Mouse (Mus musculus) forebrain, embryonic 14.5 days (tissue): ENCODE results near the gene Ilf3. TPM values are rescaled to one million over a fixed set of nuclear protein-coding genes. Genes with fewer than 3 reads are reported as not detected.
A peak's percentile ranks its signal among the peaks of the same experiment; 100 is the strongest.

Experiments used
- ATAC-seq: fragments of 200-750 bp; cut with Nextera tagmentation; 2 replicates; pipeline ENCODE4 v1.8.0; 2017; ENCODE audit warnings: mild to moderate bottlenecking, moderate library complexity
- DNase-seq: peaks from one replicate; pipeline ENCODE4 v3.0.0-alpha.2; 2015; ENCODE audit warnings: low spot score
- H3K27ac ChIP-seq: fragments of 300-500 bp; sonication (generic); 2 replicates; pipeline ENCODE4 v1.5.1; 2014; ENCODE audit warnings: low read depth, mild to moderate bottlenecking, control low read depth, low read length, moderate library complexity
- H3K27me3 ChIP-seq: fragments of 300-500 bp; sonication (generic); replicated peaks from 2 replicates; pipeline ENCODE4 v1.6.1; 2014; ENCODE audit warnings: low read length, control low read depth, mixed read lengths; ENCODE audit not compliant: control insufficient read depth, insufficient read depth
- H3K36me3 ChIP-seq: fragments of 300-500 bp; sonication (generic); 2 replicates; pipeline ENCODE4 v1.6.1; 2014; ENCODE audit warnings: low read length, control low read depth; ENCODE audit not compliant: control insufficient read depth, insufficient read depth
- H3K4me1 ChIP-seq: fragments of 300-500 bp; sonication (generic); 2 replicates; pipeline ENCODE4 v1.6.1; 2014; ENCODE audit warnings: antibody characterized with exemption, low read length, control low read depth; ENCODE audit not compliant: control insufficient read depth, insufficient read depth
- H3K4me2 ChIP-seq: fragments of 300-500 bp; sonication (generic); 2 replicates; pipeline ENCODE4 v1.6.1; 2014; ENCODE audit warnings: mild to moderate bottlenecking, control low read depth, low read length
- H3K4me3 ChIP-seq: fragments of 300-500 bp; sonication (generic); 2 replicates; pipeline ENCODE4 v1.5.1; 2014; ENCODE audit warnings: low read depth, low read length, control low read depth
- H3K9ac ChIP-seq: fragments of 300-500 bp; sonication (generic); 2 replicates; pipeline ENCODE4 v1.6.1; 2014; ENCODE audit warnings: mild to moderate bottlenecking, low read length, control low read depth, moderate library complexity
- H3K9me3 ChIP-seq: fragments of 300-500 bp; sonication (generic); replicated peaks from 2 replicates; pipeline ENCODE4 v1.6.1; 2016; ENCODE audit warnings: low read length, control low read depth, mixed read lengths; ENCODE audit not compliant: control insufficient read depth
- WGBS: fragments of 180-500 bp; shearing (Covaris S2); extraction: QIAGEN DNeasy Blood & Tissue Kit; methylation state at CpG from one replicate; pipeline ENCODE4 v1.1.7; 2014; 5-methylcytosine and 5-hydroxymethylcytosine counted together
- polyA plus RNA-seq: library from polyadenylated mRNA; unstranded; fragments of >200 nt; fragmentation: Nextera tagmentation; extraction: Ambion mirVana; gene quantifications from 2 replicates; pipeline ENCODE4 v1.2.1, GENCODE M21; 2014

Ilf3 gene
- polyA plus RNA-seq, 1 experiment from 2014 or later = 249 TPM

DNA sequence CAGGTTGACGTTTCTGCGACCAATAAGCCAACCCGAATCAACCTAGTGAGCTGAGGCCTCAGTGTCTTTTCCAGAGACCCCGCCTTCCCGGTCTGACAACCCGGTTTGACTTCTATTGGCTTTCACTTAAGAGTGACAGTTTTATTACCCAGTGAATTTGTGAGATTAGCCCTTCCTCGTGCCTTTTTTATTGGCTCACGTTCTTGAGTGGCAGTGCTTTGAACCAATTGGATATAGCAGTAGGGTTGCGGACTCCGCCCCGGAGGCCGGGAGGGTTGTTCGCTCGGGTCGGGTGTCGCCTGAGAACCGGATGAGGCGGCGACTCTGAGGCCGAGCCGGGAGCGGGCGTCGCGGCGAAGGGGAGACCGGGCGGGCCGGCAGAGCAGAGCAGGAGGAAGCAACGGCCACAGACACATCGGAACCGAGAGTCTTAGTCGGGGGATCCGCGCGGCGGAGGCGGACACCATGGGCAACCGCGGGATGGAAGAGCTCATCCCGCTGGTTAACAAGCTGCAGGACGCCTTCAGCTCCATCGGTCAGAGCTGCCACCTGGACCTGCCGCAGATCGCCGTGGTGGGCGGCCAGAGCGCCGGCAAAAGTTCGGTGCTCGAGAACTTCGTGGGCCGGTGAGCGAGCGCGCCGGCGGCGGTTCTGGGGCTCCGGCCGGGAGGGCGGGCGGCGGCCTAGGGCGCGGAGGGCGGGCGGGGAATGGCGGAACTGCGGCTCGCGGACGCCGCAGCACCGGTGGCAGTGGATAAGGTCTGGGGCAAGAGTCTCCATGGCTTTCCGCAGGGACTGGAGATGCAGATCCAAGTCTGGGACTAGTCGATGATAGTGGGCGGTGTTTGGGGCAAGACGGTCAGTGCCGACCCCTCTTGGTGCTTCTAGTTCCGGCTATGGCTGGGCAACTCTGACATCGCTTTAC is 57.2 kb downstream of the Ilf3 start, which contains the start of gene Dnm2:
Gene Dnm2 (plus strand): TSS at position 278 of the 925 bp plus-strand sequence.
- Histone ChIP-seq H3K36me3 (peaks cover 19% of the 10 kb centered on the region), H3K27me3 (no peaks in the 10 kb centered on the region), H3K27ac (peak within 1 kb of the TSS; percentile 74), H3K9ac (peak within 1 kb of the TSS; percentile 94), H3K4me1 (peaks cover 16% of the 10 kb centered on the region), H3K4me3 (peak within 1 kb of the TSS; percentile 94), H3K9me3 (no peaks in the 10 kb centered on the region), H3K4me2 (peak within 1 kb of the TSS; percentile 94)
- DNase-seq = peak; percentile 99
- under 1% methylated on average over 82 of the region's 82 CpGs for WGBS
- ATAC-seq = peak; percentile 99

DNA sequence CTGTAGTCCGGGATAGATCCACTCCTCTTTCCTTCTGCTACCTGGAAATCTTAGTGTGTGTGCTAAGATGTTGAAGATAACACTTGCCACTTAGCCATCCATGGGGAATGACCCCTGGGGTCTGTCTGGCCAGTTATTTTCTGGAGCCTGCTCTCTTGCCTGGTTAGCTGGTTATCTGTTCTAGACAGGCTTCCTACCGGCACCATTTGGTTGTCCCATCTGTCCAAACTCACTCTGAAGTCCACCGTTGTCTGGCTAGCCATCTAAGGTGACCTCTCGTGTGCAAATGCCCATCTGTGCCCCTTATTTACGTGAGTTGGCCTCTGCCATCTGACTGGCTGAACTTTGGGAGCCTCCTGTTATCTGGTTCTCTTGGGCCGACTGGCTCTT is 57.9 kb downstream of the Ilf3 start:
- Histone ChIP-seq H3K27me3 (no peaks in the 10 kb centered on the region), H3K9ac (peak overlapping the region; percentile 94), H3K4me1 (peaks cover 23% of the 10 kb centered on the region), H3K27ac (no peak overlapping the region; the same call in 1 of the 2 replicates), H3K36me3 (peaks cover 13% of the 10 kb centered on the region), H3K9me3 (no peaks in the 10 kb centered on the region), H3K4me3 (peak overlapping the region; percentile 94), H3K4me2 (peak overlapping the region; percentile 94)
- 13% methylated on average over 6 of the region's 6 CpGs for WGBS
- ATAC-seq (no peak), DNase-seq (no peak)

GRCm38 (mm10) chr9:21426013-21426412 is 58.3 kb downstream of the Ilf3 start:
- H3K27ac ChIP-seq = no peak overlapping the region
- peaks cover 26% of the 10 kb centered on the region for H3K4me1 ChIP-seq

GRCm38 (mm10) chr9:21426525-21426924 is 58.9 kb downstream of the Ilf3 start:
- Histone ChIP-seq H3K4me3 (no peak overlapping the region), H3K4me2 (no peak overlapping the region), H3K4me1 (peaks cover 28% of the 10 kb centered on the region), H3K9me3 (no peaks in the 10 kb centered on the region), H3K9ac (no peak overlapping the region), H3K27me3 (no peaks in the 10 kb centered on the region), H3K36me3 (peaks cover 3% of the 10 kb centered on the region; the same call in 1 of the 2 replicates), H3K27ac (no peak overlapping the region)
- ATAC-seq (no peak), DNase-seq (no peak)
- WGBS = 85% methylated on average over 2 of the region's 2 CpGs

More at GRCm38 (mm10) chr9:21426013-21426412, 58.3 kb downstream of the Ilf3 start:
- 50% methylated on average over 1 of the region's 1 CpGs for WGBS
- ATAC-seq = no peak
- H3K4me3 ChIP-seq = peak overlapping the region; percentile 94
- peak overlapping the region; percentile 94 for H3K9ac ChIP-seq
- H3K9me3 ChIP-seq = no peaks in the 10 kb centered on the region
- H3K27me3 ChIP-seq = no peaks in the 10 kb centered on the region
- no peak for DNase-seq
- peak overlapping the region; percentile 94 for H3K4me2 ChIP-seq
- H3K36me3 ChIP-seq = peaks cover 8% of the 10 kb centered on the region

DNA sequence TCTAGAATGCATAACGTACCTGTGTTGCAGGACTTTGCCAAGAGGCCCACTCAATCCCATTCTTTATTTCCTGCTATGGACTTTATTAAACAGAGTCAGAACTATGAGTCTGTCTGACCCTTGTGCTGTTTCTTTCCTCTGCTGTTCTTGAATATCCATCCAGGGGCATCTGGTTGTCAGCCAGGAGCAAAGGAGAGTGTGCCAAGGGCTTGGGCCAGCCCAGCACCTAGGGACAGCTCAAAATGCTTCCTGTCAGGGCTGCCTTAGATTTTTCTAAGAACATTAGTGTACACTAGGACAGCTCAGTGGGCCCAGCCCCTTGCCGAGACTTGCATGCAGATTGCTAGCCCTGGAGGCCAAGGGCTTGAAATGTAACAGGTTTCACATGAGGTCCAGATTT is 60.1 kb downstream of the Ilf3 start:
- no peak overlapping the region for H3K4me3 ChIP-seq
- H3K27me3 ChIP-seq = no peaks in the 10 kb centered on the region
- no peaks in the 10 kb centered on the region for H3K36me3 ChIP-seq
- no peaks in the 10 kb centered on the region for H3K9me3 ChIP-seq
- 83% methylated on average over 2 of the region's 2 CpGs for WGBS
- ATAC-seq (no peak), DNase-seq (no peak)
- no peak overlapping the region for H3K27ac ChIP-seq
- no peak overlapping the region for H3K9ac ChIP-seq
- no peak overlapping the region for H3K4me2 ChIP-seq
- peaks cover 28% of the 10 kb centered on the region for H3K4me1 ChIP-seq

DNA sequence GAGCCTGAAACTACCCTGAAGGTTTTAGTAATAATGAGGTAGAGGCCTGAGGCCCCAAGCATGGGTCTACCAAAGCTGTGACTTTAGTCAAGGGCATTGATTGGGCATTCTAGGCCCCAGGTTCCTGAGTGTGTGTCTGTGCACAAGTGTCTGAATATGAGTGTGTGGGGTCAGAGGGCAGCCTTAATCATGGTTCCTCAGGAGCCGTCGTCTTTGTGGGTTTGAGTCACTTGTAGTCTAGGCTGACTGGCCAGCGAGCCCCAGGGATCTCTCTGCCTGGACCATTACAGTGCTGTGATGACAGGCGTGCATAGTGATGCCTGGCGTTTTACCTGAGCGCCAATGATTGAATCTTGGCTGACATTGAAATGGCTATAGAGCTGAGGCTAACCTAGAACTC is 60.5 kb downstream of the Ilf3 start:
- Histone ChIP-seq H3K4me1 (peaks cover 28% of the 10 kb centered on the region), H3K9me3 (no peaks in the 10 kb centered on the region), H3K4me2 (no peak overlapping the region), H3K36me3 (no peaks in the 10 kb centered on the region), H3K27me3 (no peaks in the 10 kb centered on the region), H3K9ac (no peak overlapping the region), H3K4me3 (no peak overlapping the region), H3K27ac (no peak overlapping the region)
- WGBS = 96% methylated on average over 6 of the region's 6 CpGs
- DNase-seq (no peak), ATAC-seq (no peak)

DNA sequence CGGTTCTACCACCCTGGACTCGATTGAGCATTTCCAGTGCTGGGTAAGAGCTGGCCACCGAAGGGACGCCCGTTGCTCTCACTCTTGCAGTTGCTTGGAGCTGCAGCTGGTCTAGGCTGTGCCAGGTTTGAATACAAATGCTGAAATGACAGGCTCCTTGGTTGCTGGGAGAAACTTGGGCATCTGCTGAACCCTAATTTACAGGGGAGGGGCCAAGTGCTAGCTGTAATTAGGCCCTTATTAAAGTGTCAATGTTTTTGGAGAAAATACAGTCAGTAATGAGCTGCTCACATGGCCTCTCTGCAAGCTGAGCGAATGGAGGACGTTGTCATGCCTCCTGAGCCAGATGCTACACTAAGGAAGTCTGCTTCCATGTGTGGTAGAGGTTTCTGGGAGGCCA is 63.1 kb downstream of the Ilf3 start:
- Histone ChIP-seq H3K36me3 (no peaks in the 10 kb centered on the region), H3K4me2 (0 out of 2 replicates have a peak overlapping the region, but pooled peaks have one; percentile 10), H3K4me1 (peaks cover 25% of the 10 kb centered on the region), H3K9ac (no peak overlapping the region), H3K27ac (peak overlapping the region; percentile 69), H3K4me3 (no peak overlapping the region), H3K9me3 (no peaks in the 10 kb centered on the region), H3K27me3 (no peaks in the 10 kb centered on the region)
- ATAC-seq (peak; percentile 92), DNase-seq (peak; percentile 87)
- WGBS = 22% methylated on average over 7 of the region's 7 CpGs

DNA sequence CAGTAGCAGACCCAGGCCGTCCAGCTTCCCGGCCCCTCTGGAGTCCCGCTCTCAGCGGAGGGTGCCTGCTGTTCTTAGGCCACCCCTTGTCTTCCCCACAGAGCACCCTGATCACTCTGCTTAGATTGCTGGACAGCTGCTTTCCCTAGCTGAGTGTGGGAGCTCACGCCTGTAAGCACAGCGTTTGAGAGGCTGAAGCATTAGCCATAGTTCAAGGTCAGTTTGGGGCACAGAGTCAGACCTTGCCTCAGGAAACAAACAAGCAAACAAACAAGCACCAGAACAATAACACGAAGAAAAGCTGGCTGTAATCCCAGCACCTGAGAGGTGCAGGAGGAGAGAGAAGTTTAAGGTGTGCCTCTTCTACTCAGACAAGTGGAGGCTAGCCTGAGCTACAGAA is 64.4 kb downstream of the Ilf3 start:
- H3K9ac ChIP-seq = no peak overlapping the region
- DNase-seq (no peak), ATAC-seq (no peak)
- no peaks in the 10 kb centered on the region for H3K36me3 ChIP-seq
- no peaks in the 10 kb centered on the region for H3K9me3 ChIP-seq
- WGBS = 88% methylated on average over 7 of the region's 7 CpGs
- no peak overlapping the region for H3K4me2 ChIP-seq
- peaks cover 14% of the 10 kb centered on the region; the same call in 1 of the 2 replicates for H3K4me1 ChIP-seq
- H3K27me3 ChIP-seq = no peaks in the 10 kb centered on the region
- H3K27ac ChIP-seq = no peak overlapping the region
- no peak overlapping the region for H3K4me3 ChIP-seq

- peaks cover 14% of the 10 kb centered on the region; the same call in 1 of the 2 replicates for H3K4me1 ChIP-seq
- H3K4me2 ChIP-seq = no peak overlapping the region
- H3K9ac ChIP-seq = no peak overlapping the region
- 76% methylated on average over 8 of the region's 8 CpGs for WGBS
- no peak overlapping the region for H3K27ac ChIP-seq
- H3K4me3 ChIP-seq = no peak overlapping the region
- no peaks in the 10 kb centered on the region for H3K36me3 ChIP-seq
- ATAC-seq (no peak), DNase-seq (no peak)
- H3K9me3 ChIP-seq = no peaks in the 10 kb centered on the region
- H3K27me3 ChIP-seq = no peaks in the 10 kb centered on the region
These were observed 66.1 kb downstream of the Ilf3 start for GRCm38 (mm10) chr9:21433766-21434165.
